Mouse (Mus musculus) bone marrow, adult 2 months (tissue): ENCODE results near the gene Slfn5. TPM values are rescaled to one million over a fixed set of nuclear protein-coding genes. Genes with fewer than 3 reads are reported as not detected.
"Not testable (repeated sequence)": the region's sequence is repeated elsewhere in the genome, so short reads cannot be mapped to it uniquely, and the experiment has no call there.

ENCODE experiments used
- H3K27ac ChIP-seq: fragments of 200-500 bp; 2 replicates; pipeline ENCODE4 v1.5.1; 2012; ENCODE audit warnings: low read depth, mild to moderate bottlenecking, control low read depth, inconsistent platforms, low read length; ENCODE audit not compliant: control insufficient read depth, poor library complexity, insufficient read depth
- H3K4me1 ChIP-seq: fragments of 200-500 bp; 2 replicates; pipeline ENCODE4 v1.6.1; 2011; ENCODE audit warnings: low read length; ENCODE audit not compliant: control insufficient read depth, insufficient read depth
- H3K4me3 ChIP-seq: fragments of 200-500 bp; replicated peaks from 2 replicates; pipeline ENCODE3; 2011; ENCODE audit warnings: mild to moderate bottlenecking, low read depth, low read length, control low read depth; ENCODE audit not compliant: control insufficient read depth
- CTCF ChIP-seq: fragments of 200-500 bp; IDR thresholded peaks from 2 replicates; pipeline ENCODE4 v1.5.1; 2011; ENCODE audit warnings: low read length, control low read depth; ENCODE audit not compliant: control insufficient read depth, insufficient read depth
- POLR2A ChIP-seq: fragments of 200-500 bp; IDR thresholded peaks from 2 replicates; pipeline ENCODE4 v1.6.1; 2011; ENCODE audit warnings: low read depth, mild to moderate bottlenecking, control low read depth, low read length, borderline replicate concordance; ENCODE audit not compliant: control insufficient read depth
- WGBS: fragments of 180-500 bp; shearing (Covaris S2); methylation state at CpG from one replicate; pipeline ENCODE4 v1.1.7; 2018; 5-methylcytosine and 5-hydroxymethylcytosine counted together
- polyA plus RNA-seq: library from polyadenylated mRNA; stranded (reverse); fragments of >200 nt; gene quantifications from 2 replicates; pipeline ENCODE4 v1.2.4, GENCODE M21; 2011; ENCODE audit warnings: low replicate concordance; ENCODE audit not compliant: missing spikeins, insufficient read depth, insufficient read length

Gene Slfn5
- polyA plus RNA-seq, 1 experiment: 17.1 TPM

DNA sequence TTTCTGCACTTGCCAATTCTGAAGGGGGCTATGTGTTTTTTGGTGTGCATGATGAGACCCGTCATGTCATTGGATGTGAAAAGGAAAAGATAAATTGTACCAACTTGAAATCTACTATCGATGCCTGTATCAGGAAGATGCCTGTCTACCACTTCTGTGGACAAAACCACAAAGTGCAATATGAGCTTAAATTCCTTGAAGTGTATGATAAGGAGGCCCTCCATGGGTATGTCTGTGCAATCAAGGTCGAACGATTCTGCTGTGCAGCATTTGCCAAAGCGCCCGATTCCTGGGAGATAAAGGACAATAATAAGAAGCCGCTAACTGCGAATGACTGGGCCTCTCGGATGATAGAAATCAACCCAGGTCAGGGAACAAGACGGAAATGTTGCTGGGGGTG is 5.8 kb downstream of the Slfn5 start:
- no peak overlapping the region for H3K27ac ChIP-seq
- 60% methylated on average over 10 of the region's 10 CpGs for WGBS
- TF ChIP-seq POLR2A: no peak
- TF ChIP-seq CTCF: no peak
- H3K4me3 ChIP-seq: no peak overlapping the region
- H3K4me1 ChIP-seq: no peaks in the 10 kb centered on the region

DNA sequence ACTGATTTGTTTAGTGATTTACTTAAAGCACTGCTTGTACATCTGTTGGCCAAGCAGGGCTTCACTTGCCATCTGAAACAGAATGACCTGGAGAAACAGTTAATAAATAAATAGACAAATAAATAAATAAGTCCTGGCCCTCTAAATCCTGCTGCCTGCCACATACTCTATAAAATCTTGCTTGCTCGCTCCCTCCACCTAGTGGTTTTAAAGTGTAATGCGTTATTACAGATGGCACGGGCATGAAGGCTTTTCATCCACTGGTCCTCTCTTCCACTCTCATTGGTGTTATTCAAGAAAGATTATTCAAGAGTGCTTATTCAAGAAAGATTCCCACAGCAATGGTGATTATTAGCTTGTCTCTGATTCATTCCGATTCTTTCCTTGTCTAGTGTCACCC is 8.5 kb downstream of the Slfn5 start:
- Histone ChIP-seq H3K4me1 (no peaks in the 10 kb centered on the region), H3K27ac (no peak overlapping the region), H3K4me3 (no peak overlapping the region)
- peak; percentile 29; the same call in 1 of the 2 replicates for TF ChIP-seq CTCF
- no peak for TF ChIP-seq POLR2A
- 15% methylated on average over 4 of the region's 4 CpGs for WGBS

DNA sequence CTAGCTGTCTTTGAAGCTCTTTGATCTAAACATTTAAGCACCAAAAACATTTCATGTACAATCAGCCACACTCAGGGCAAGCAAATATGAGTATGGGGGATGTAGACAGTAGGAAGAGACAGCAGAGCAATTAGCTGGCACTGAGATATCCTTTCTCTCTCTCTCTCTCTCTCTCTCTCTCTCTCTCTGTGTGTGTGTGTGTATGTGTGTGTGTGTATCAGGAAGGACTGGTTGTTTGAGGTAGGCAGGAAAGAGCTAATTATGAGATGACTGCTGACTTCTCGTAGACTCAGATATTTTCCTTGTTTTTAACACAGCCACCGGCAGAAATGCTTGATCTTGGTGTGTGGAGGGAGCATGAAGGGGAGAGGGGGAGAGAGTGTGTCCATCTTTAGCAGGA is 10.6 kb downstream of the Slfn5 start:
- TF ChIP-seq CTCF: no peak
- no peak for TF ChIP-seq POLR2A
- Histone ChIP-seq H3K4me3 (no peak overlapping the region), H3K4me1 (no peaks in the 10 kb centered on the region), H3K27ac (no peak overlapping the region)
- 20% methylated on average over 2 of the region's 2 CpGs for WGBS

DNA sequence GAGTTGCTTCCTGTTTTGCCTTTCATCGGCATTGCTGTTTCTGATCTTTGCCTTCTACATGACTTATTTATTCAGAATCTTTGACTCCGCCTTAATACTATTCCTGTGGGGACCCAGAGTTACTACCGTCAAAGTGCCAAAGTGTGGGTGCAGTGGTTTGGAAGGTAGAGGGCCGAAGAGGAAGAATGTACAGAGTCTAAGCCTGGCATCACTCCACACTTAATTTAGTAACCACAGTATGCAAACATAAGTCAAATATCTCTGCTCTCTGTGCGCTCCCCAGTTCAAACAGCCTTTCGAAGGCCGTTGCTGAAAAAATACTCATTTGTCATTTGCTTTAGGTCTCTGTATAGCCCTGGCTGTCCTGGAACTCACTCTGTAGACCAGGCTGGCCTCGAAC is 11.1 kb downstream of the Slfn5 start:
- H3K4me3 ChIP-seq: no peak overlapping the region
- 40% methylated on average over 8 of the region's 8 CpGs for WGBS
- H3K27ac ChIP-seq: no peak overlapping the region
- TF ChIP-seq CTCF: no peak
- TF ChIP-seq POLR2A: no peak
- H3K4me1 ChIP-seq: no peaks in the 10 kb centered on the region

DNA sequence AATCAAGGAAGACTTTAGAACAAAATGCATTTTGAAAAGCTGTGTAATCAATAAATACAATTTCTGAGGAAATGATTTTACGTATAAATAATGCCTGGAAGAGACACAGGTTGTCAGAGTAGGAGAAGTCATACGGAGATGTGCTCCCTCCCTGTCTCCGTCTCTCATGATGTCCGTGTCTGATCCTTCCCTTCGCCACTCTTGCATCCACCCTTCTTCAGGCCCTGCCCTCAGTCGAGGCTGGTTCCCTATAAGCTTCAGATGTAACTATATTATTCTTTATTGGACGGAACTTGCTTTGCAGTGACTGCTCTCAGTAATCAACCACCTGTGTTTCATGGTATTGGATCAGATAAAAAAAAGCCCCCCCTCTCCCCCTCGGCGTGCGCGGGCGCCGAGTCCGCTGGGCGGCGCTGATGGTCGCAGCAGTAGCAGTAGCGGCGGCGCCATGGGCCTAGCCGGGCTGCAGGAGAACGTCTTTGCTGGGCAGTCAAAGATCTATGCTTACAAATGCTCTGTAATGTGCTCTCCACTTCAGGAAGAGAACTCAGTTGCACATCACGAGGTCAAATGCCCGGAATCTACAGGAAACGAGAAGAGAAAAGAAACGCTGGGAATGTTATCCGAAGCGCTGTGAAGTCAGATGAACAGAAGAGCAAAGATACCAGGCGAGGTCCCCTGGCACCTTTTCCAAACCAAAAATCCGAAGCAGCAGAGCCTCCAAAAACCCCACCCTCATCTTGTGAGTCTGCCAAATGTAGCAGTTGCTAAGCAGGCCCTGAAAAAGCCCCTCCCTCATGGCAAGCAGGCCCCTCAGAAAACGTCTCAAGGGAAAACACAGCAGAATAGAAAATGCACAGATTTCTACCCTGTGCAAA is 19.8 kb downstream of the Slfn5 start:
- 27% methylated on average over 31 of the region's 31 CpGs for WGBS
- TF ChIP-seq POLR2A: no peak
- TF ChIP-seq CTCF: peak; percentile 31; the same call in 1 of the 2 replicates
- Histone ChIP-seq H3K27ac (no peak overlapping the region), H3K4me1 (no peaks in the 10 kb centered on the region), H3K4me3 (no peak overlapping the region)

DNA sequence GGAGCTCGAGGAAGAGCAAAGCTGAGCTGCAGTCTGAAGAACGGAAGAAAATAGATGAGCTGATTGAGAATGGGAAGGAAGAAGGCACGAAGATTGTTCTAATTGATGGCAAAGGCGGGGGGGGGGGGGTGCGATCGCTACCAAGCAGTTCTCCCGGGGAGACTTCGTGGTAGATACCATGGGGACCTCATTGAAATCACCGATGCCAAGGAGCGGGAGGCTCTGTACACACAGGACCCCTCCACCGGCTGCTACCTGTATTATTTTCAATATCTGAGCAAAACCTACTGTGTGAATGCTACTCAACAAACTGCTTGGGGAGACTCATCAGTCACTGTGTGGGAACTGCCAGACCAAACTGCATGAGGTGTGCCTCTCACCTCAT is 20.4 kb downstream of the Slfn5 start:
- TF ChIP-seq POLR2A (no peak), CTCF (no peak)
- Histone ChIP-seq H3K27ac (no peak overlapping the region), H3K4me3 (no peak overlapping the region), H3K4me1 (no peaks in the 10 kb centered on the region)
- 85% methylated on average over 11 of the region's 11 CpGs for WGBS

DNA sequence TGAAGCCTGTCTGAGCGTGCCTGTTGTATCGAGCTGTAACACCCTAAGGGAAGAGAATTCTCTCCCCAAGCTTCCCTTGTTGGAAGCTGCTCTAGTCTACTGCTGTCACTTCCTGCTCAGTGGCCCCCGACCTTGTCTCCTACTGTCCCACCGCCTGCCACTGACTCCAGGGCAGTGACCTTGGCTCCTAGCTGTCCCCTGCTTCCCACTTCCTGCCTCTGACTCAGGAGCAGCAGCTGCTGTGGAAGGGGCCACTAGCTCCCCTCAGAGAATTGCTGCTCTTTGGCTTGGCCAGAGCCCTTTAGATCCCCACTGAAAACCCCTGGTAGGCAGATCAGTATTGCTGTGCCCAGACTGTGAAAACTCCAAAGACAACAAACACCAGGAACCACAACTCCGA is 22.8 kb downstream of the Slfn5 start:
- TF ChIP-seq POLR2A (no peak), CTCF (no peak)
- WGBS: 32% methylated on average over 5 of the region's 5 CpGs
- Histone ChIP-seq H3K4me1 (no peaks in the 10 kb centered on the region), H3K27ac (no peak overlapping the region), H3K4me3 (no peak overlapping the region)

DNA sequence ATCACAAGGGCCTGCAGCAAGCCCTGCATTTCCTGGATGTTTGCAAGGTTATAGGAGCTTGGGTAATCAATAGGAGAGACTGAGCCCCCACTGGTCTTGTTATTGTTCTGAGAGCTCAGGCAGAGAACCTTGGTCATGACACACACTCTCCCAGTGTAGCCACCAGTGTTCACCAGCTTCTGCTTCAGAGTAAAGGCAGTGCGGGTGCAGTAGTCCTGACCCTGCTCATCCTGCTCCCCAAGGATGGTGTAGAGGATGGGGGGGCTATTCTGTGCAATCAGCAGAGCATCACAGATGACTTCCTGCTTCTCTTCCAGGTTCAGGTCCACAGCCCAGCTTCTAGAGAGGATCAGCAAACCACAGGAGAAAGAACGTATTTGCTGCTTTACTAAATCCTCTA is 31.3 kb downstream of the Slfn5 start:
- H3K4me1 ChIP-seq, H3K4me3 ChIP-seq, H3K27ac ChIP-seq: not testable (repeated sequence)
- 74% methylated on average over 2 of the region's 2 CpGs for WGBS

DNA sequence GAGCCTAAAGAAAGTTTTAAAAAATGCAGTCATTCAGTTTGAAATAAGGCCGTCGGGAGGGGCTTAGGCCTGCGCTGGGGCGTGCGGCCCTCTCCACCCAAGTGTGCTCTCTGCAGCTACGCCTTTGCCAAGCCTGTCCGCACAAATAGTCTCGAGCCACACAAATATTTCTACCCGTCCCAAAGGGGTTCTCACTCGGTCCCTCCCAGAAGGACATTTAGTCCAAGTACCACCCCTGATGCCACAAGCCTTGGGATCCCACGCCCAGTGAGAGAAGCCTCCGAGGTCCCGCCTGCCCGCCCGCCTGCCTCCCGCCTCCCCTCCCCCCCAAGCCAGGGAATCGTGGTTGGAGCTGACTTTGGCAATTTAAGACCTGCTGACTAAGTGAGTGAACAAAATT is 32.0 kb downstream of the Slfn5 start:
- no peak for TF ChIP-seq CTCF
- no peak for TF ChIP-seq POLR2A
- no peak overlapping the region for H3K27ac ChIP-seq
- 86% methylated on average over 17 of the region's 17 CpGs for WGBS
- H3K4me3 ChIP-seq: no peak overlapping the region
- H3K4me1 ChIP-seq: peaks cover 2% of the 10 kb centered on the region
